Mouse (Mus musculus) kidney, postnatal 0 days (tissue): ENCODE results near the gene Brat1. TPM values are rescaled to one million over a fixed set of nuclear protein-coding genes. Genes with fewer than 3 reads are reported as not detected.

ENCODE experiments used
- ATAC-seq: fragments of 200-750 bp; cut with Nextera tagmentation; replicated peaks from 2 replicates; pipeline ENCODE4 v1.8.0; 2017; ENCODE audit warnings: low read depth, moderate number of reproducible peaks, moderate TSS enrichment, moderate library complexity; ENCODE audit not compliant: low FRiP score
- DNase-seq: peaks from one replicate; pipeline ENCODE4 v3.0.0-alpha.2; 2016; ENCODE audit warnings: low spot score
- H3K27ac ChIP-seq: fragments of 300-500 bp; sonication (generic); 2 replicates; pipeline ENCODE4 v1.5.1; 2014; ENCODE audit warnings: mild to moderate bottlenecking
- H3K27me3 ChIP-seq: fragments of 300-500 bp; sonication (generic); 2 replicates; pipeline ENCODE4 v1.6.1; 2014; ENCODE audit warnings: low read length, mixed read lengths; ENCODE audit not compliant: insufficient read depth
- H3K36me3 ChIP-seq: fragments of 300-500 bp; sonication (generic); 2 replicates; pipeline ENCODE4 v1.6.1; 2014; ENCODE audit warnings: low read length, mixed read lengths; ENCODE audit not compliant: insufficient read depth
- H3K4me1 ChIP-seq: fragments of 300-500 bp; sonication (generic); replicated peaks from 2 replicates; pipeline ENCODE4 v1.6.1; 2014; ENCODE audit warnings: antibody characterized with exemption, low read length, mixed read lengths; ENCODE audit not compliant: insufficient read depth
- H3K4me2 ChIP-seq: fragments of 300-500 bp; sonication (generic); 2 replicates; pipeline ENCODE4 v1.6.1; 2014; ENCODE audit warnings: mild to moderate bottlenecking, low read length, moderate library complexity, mixed read lengths
- H3K4me3 ChIP-seq: fragments of 300-500 bp; sonication (generic); replicated peaks from 2 replicates; pipeline ENCODE4 v1.5.1; 2014; ENCODE audit warnings: low read depth, low read length
- H3K9ac ChIP-seq: fragments of 300-500 bp; sonication (generic); 2 replicates; pipeline ENCODE4 v1.6.1; 2014; ENCODE audit warnings: low read depth, low read length
- H3K9me3 ChIP-seq: fragments of 300-500 bp; sonication (generic); replicated peaks from 2 replicates; pipeline ENCODE4 v1.6.1; 2016; ENCODE audit warnings: low read length, inconsistent platforms, mixed read lengths
- CTCF ChIP-seq: IDR thresholded peaks from 2 replicates; pipeline ENCODE4 v1.5.1; 2016; ENCODE audit warnings: antibody characterized with exemption, low read depth, mild to moderate bottlenecking, moderate library complexity
- WGBS: fragments of 180-500 bp; shearing (Covaris S2); extraction: QIAGEN DNeasy Blood & Tissue Kit; methylation state at CpG from one replicate; pipeline ENCODE4 v1.1.7; 2014; 5-methylcytosine and 5-hydroxymethylcytosine counted together
- polyA plus RNA-seq: library from polyadenylated mRNA; unstranded; fragments of >200 nt; fragmentation: Nextera tagmentation; extraction: Ambion mirVana; gene quantifications from 2 replicates; pipeline ENCODE4 v1.2.1, GENCODE M21; 2015

Brat1 gene
- polyA plus RNA-seq, 1 experiment from 2014 or later: 16.7 TPM

DNA sequence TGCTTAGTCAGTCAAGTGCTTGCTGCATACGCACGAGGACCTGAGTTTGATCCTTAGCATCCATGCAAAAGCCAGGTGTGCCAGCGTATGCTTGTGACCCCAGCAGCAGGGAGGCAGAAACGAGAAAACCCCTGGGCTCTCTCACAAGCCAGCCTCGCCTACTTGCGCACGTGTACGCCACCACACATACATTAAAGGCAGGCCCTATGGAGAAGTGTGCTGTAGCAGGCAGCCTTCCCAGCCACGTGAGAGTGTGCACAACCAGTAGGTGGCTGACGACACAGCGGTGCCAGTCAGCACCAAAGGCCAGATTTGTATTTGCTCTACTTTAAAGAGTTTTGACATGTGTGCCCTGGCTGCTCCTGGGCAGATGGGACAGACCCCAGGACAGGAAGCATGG lies 29.2 kb upstream of the Brat1 start:
- H3K4me1 ChIP-seq: no peaks in the 10 kb centered on the region
- no peak overlapping the region for H3K9ac ChIP-seq
- H3K4me3 ChIP-seq: no peak overlapping the region
- ATAC-seq (no peak), DNase-seq (no peak)
- peaks cover 26% of the 10 kb centered on the region; the same call in 1 of the 2 replicates for H3K36me3 ChIP-seq
- WGBS: 90% methylated on average over 11 of the region's 11 CpGs
- no peak overlapping the region for H3K27ac ChIP-seq
- no peaks in the 10 kb centered on the region for H3K9me3 ChIP-seq
- no peak for TF ChIP-seq CTCF
- H3K27me3 ChIP-seq: no peaks in the 10 kb centered on the region
- H3K4me2 ChIP-seq: no peak overlapping the region

DNA sequence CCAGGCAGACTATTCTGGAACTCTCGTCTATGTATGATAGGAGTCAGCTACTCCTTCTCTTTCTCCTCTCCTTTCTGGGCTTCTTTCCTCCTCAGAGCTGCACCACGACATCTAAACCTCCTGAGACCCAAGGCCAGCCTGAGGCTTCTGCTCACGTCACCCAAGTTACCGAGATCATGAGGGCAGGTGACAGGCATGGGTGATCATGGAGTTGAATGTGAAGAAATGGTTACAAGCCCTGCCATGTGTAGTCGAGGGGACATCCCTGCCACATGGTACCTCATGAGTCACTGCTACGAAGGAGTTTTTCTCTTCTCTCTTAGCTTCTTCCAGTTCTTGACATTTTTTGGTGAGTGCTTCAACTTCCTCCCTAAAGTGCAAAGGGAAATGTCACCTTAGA lies 27.7 kb upstream of the Brat1 start:
- Histone ChIP-seq H3K27ac (no peak overlapping the region), H3K36me3 (peaks cover 20% of the 10 kb centered on the region), H3K4me3 (no peak overlapping the region), H3K9me3 (no peaks in the 10 kb centered on the region), H3K27me3 (no peaks in the 10 kb centered on the region), H3K4me2 (no peak overlapping the region), H3K9ac (no peak overlapping the region), H3K4me1 (no peaks in the 10 kb centered on the region)
- 82% methylated on average over 6 of the region's 6 CpGs for WGBS
- no peak for TF ChIP-seq CTCF
- DNase-seq (no peak), ATAC-seq (no peak)

DNA sequence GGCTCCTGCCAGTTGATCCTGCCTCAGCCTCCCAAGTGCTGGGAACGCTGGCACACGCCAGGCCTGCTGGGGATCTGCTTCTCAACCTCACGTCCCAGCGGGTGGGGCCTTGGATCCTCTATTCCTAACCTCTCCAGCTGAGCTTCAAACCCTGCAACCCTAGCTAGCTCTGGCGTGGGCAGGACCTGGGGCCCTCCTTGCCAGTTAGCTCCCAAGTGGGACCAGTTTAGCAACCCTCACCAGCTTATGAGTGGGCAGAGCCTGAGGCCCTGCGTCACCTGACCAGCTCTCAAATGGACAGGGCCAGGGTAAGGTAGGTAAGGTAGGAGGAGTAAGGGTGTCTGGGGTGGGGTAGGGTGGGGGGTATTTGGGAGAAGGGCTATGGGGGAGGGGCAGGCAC lies 24.8 kb upstream of the Brat1 start:
- no peak overlapping the region for H3K4me3 ChIP-seq
- 91% methylated on average over 6 of the region's 6 CpGs for WGBS
- no peaks in the 10 kb centered on the region for H3K9me3 ChIP-seq
- DNase-seq: no peak
- no peak for ATAC-seq
- no peaks in the 10 kb centered on the region for H3K4me1 ChIP-seq
- peaks cover 19% of the 10 kb centered on the region; the same call in 1 of the 2 replicates for H3K36me3 ChIP-seq
- H3K4me2 ChIP-seq: no peak overlapping the region
- no peak overlapping the region for H3K27ac ChIP-seq
- no peaks in the 10 kb centered on the region for H3K27me3 ChIP-seq
- no peak overlapping the region for H3K9ac ChIP-seq
- TF ChIP-seq CTCF: no peak

DNA sequence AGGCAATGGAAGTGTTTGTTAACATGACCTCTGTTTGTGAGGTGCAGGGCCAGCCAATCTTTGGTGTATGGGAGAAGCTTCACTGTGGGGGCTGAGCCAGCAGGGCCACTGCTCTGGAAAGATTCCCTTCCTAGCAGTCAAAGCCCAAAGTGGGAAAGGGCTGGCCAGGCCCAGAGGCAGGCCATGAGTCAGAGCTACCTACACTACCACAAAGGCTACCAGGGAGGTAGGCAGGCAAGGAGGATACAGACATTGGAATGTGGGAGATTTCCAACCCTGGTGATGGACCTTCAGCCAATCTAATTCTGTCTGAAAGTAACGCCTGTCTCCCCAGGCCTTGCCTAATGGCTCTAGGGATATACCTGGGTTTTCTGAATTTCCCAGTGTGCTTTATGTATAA lies 23.9 kb upstream of the Brat1 start:
- Histone ChIP-seq H3K27me3 (no peaks in the 10 kb centered on the region), H3K36me3 (peaks cover 22% of the 10 kb centered on the region; the same call in 1 of the 2 replicates), H3K4me1 (no peaks in the 10 kb centered on the region), H3K9ac (no peak overlapping the region), H3K27ac (no peak overlapping the region), H3K9me3 (no peaks in the 10 kb centered on the region), H3K4me3 (no peak overlapping the region), H3K4me2 (no peak overlapping the region)
- WGBS: 93% methylated on average over 1 of the region's 1 CpGs
- DNase-seq (no peak), ATAC-seq (no peak)
- TF ChIP-seq CTCF: no peak

DNA sequence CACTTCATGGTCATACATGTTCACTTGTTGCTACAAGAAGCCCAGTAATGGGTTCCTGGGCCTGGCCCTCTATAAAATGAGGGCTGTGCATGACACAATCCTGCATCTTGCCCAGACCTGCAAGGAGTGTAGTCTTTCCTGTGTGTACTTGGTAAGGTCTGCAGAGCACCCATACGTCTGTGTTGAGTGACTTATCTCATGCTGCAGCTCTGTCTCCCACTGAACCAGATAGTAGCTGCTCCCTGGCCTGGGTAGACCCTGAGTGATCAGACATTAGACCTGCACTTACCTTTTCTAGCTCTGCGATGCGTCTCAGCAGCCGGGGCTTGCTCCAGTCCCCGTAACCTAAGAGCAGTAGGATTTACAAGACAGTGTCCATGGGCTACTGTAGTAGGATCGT lies 22.7 kb upstream of the Brat1 start:
- Histone ChIP-seq H3K4me2 (no peak overlapping the region), H3K36me3 (peaks cover 21% of the 10 kb centered on the region; the same call in 1 of the 2 replicates), H3K4me3 (no peak overlapping the region), H3K27me3 (no peaks in the 10 kb centered on the region), H3K9ac (no peak overlapping the region), H3K4me1 (no peaks in the 10 kb centered on the region), H3K27ac (no peak overlapping the region), H3K9me3 (no peaks in the 10 kb centered on the region)
- no peak for ATAC-seq
- TF ChIP-seq CTCF: no peak
- WGBS: 93% methylated on average over 6 of the region's 6 CpGs
- DNase-seq: no peak

DNA sequence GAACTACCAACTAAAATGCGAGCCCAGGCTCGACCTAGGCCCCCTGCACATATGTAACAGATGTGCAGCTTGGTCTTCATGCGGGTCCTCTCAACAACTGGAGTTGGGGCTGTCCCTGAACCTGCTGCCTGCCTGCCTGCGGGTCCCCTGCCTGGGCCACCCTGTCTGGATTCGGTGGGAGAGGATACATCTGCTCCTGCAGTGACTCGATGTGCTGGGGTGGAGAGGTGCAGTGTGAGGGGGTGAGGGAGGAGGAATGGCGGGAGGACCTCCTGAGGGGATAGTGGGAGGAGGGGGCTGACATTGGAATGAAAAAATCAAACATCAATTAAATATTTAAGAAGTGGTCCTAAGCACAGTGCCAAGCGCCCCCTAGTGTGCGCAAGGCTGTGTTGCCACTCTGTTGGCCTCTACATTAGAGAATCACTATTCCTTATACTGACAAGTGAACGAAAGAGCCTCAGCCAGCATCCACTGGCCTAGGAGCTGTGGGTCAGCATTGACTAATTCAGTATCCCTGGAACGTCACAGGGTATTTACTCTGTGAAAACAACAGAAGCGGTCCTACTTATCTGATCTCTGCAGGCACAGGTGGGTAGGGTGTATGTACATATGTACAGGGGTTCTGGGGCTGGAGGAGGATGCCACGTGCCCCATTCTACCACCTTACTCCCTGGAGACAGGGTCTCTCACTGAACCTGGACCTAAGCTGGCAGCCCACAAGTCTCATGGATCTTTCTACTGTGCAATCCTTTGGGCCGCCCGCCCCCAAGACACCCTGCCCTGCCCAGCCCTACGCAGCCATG lies 20.3 kb upstream of the Brat1 start:
- TF ChIP-seq CTCF: peak; percentile 77
- no peak overlapping the region for H3K9ac ChIP-seq
- H3K36me3 ChIP-seq: peaks cover 34% of the 10 kb centered on the region; the same call in 1 of the 2 replicates
- H3K9me3 ChIP-seq: no peaks in the 10 kb centered on the region
- no peaks in the 10 kb centered on the region for H3K27me3 ChIP-seq
- WGBS: 62% methylated on average over 16 of the region's 16 CpGs
- H3K4me1 ChIP-seq: no peaks in the 10 kb centered on the region
- no peak overlapping the region for H3K4me2 ChIP-seq
- no peak overlapping the region for H3K27ac ChIP-seq
- no peak overlapping the region for H3K4me3 ChIP-seq
- no peak for ATAC-seq
- peak; percentile 72 for DNase-seq
